Mouse (Mus musculus): ENCODE measurements around the gene BC004004. TPM values are rescaled to one million over a fixed set of nuclear protein-coding genes. Genes with fewer than 3 reads are reported as not detected.

Gene BC004004
- polyA plus RNA-seq (2015; fragmentation: Nextera tagmentation; extraction: Ambion mirVana), result 85.6 TPM in 2 replicates

GRCm38 (mm10) chr17:29268682-29269348, at the start of gene BC004004:
BC004004 (plus strand) TSS chr17:29268788.
- peak within 1 kb of the TSS; percentile 95 for H3K9ac ChIP-seq (replicated peaks; ENCODE audit: low read length)
- WGBS, result under 1% methylated on average over 60 of the region's 63 CpGs
- ATAC-seq (ENCODE audit: low FRiP score, low TSS enrichment), result peak; percentile 92

GRCm38 (mm10) chr17:29220631-29221030, 48.0 kb upstream of the BC004004 start:
- Histone ChIP-seq H3K4me3 (ENCODE audit: low read length) (no peak overlapping the region), H3K4me1 (ENCODE audit: insufficient read depth, low read length) (0 out of 2 replicates have a peak, but pooled peaks cover 5% of the 10 kb centered on the region), H3K9me3 (ENCODE audit: low read length) (no peaks in the 10 kb centered on the region), H3K9ac (replicated peaks; ENCODE audit: low read length) (no peak overlapping the region), H3K4me2 (replicated peaks; ENCODE audit: low read depth, low read length) (no peak overlapping the region), H3K27me3 (ENCODE audit: insufficient read depth, low read length) (no peaks in the 10 kb centered on the region), H3K36me3 (ENCODE audit: insufficient read depth, low read length) (no peaks in the 10 kb centered on the region), H3K27ac (ENCODE audit: low read length) (no peak overlapping the region)
- WGBS, result 59% methylated on average over 14 of the region's 14 CpGs
- no peak for ATAC-seq (ENCODE audit: low FRiP score, low TSS enrichment)

More at GRCm38 (mm10) chr17:29268682-29269348, at the start of gene BC004004:
- Histone ChIP-seq H3K4me1 (ENCODE audit: insufficient read depth, low read length) (peaks cover 22% of the 10 kb centered on the region), H3K36me3 (ENCODE audit: insufficient read depth, low read length) (no peaks in the 10 kb centered on the region), H3K27ac (ENCODE audit: low read length) (peak within 1 kb of the TSS; percentile 94), H3K9me3 (ENCODE audit: low read length) (no peaks in the 10 kb centered on the region), H3K27me3 (ENCODE audit: insufficient read depth, low read length) (no peaks in the 10 kb centered on the region), H3K4me3 (ENCODE audit: low read length) (peak within 1 kb of the TSS; percentile 87), H3K4me2 (replicated peaks; ENCODE audit: low read depth, low read length) (peak within 1 kb of the TSS; percentile 72)

- Histone ChIP-seq H3K9ac (replicated peaks; ENCODE audit: low read length) (no peak overlapping the region), H3K4me2 (replicated peaks; ENCODE audit: low read depth, low read length) (no peak overlapping the region), H3K36me3 (ENCODE audit: insufficient read depth, low read length) (no peaks in the 10 kb centered on the region), H3K9me3 (ENCODE audit: low read length) (no peaks in the 10 kb centered on the region), H3K27ac (ENCODE audit: low read length) (no peak overlapping the region), H3K4me1 (ENCODE audit: insufficient read depth, low read length) (no peaks in the 10 kb centered on the region), H3K27me3 (ENCODE audit: insufficient read depth, low read length) (peaks cover 11% of the 10 kb centered on the region; the same call in 1 of the 2 replicates), H3K4me3 (ENCODE audit: low read length) (no peak overlapping the region)
- WGBS, result 62% methylated on average over 10 of the region's 10 CpGs
- no peak for ATAC-seq (ENCODE audit: low FRiP score, low TSS enrichment)
Measured at GRCm38 (mm10) chr17:29231109-29231508, 37.5 kb upstream of the BC004004 start.

- Histone ChIP-seq H3K4me1 (ENCODE audit: insufficient read depth, low read length) (peaks cover 10% of the 10 kb centered on the region), H3K36me3 (ENCODE audit: insufficient read depth, low read length) (no peaks in the 10 kb centered on the region), H3K4me2 (replicated peaks; ENCODE audit: low read depth, low read length) (no peak overlapping the region), H3K27me3 (ENCODE audit: insufficient read depth, low read length) (peaks cover 21% of the 10 kb centered on the region), H3K9ac (replicated peaks; ENCODE audit: low read length) (no peak overlapping the region), H3K4me3 (ENCODE audit: low read length) (no peak overlapping the region), H3K27ac (ENCODE audit: low read length) (no peak overlapping the region), H3K9me3 (ENCODE audit: low read length) (no peaks in the 10 kb centered on the region)
- 49% methylated on average over 7 of the region's 7 CpGs for WGBS
- no peak for ATAC-seq (ENCODE audit: low FRiP score, low TSS enrichment)
Measured at GRCm38 (mm10) chr17:29236111-29236510, 32.5 kb upstream of the BC004004 start.

- under 1% methylated on average over 32 of the region's 32 CpGs for WGBS
- ATAC-seq (ENCODE audit: low FRiP score, low TSS enrichment), result no peak
- Histone ChIP-seq H3K4me1 (ENCODE audit: insufficient read depth, low read length) (peaks cover 10% of the 10 kb centered on the region), H3K36me3 (ENCODE audit: insufficient read depth, low read length) (no peaks in the 10 kb centered on the region), H3K9me3 (ENCODE audit: low read length) (no peaks in the 10 kb centered on the region), H3K27ac (ENCODE audit: low read length) (no peak overlapping the region), H3K27me3 (ENCODE audit: insufficient read depth, low read length) (peaks cover 21% of the 10 kb centered on the region), H3K4me3 (ENCODE audit: low read length) (peak overlapping the region; percentile 71), H3K4me2 (replicated peaks; ENCODE audit: low read depth, low read length) (peak overlapping the region; percentile 97), H3K9ac (replicated peaks; ENCODE audit: low read length) (peak overlapping the region; percentile 61)
Measured at GRCm38 (mm10) chr17:29237267-29237771, 31.3 kb upstream of the BC004004 start.

GRCm38 (mm10) chr17:29237772-29238420, 30.7 kb upstream of the BC004004 start, which contains the start of gene Cpne5:
Cpne5 (minus strand) TSS chr17:29238167.
- Histone ChIP-seq H3K4me3 (ENCODE audit: low read length) (peak within 1 kb of the TSS; percentile 71), H3K36me3 (ENCODE audit: insufficient read depth, low read length) (no peaks in the 10 kb centered on the region), H3K9ac (replicated peaks; ENCODE audit: low read length) (peak within 1 kb of the TSS; percentile 61), H3K9me3 (ENCODE audit: low read length) (no peaks in the 10 kb centered on the region), H3K4me1 (ENCODE audit: insufficient read depth, low read length) (peaks cover 10% of the 10 kb centered on the region), H3K4me2 (replicated peaks; ENCODE audit: low read depth, low read length) (peak within 1 kb of the TSS; percentile 97), H3K27me3 (ENCODE audit: insufficient read depth, low read length) (peaks cover 21% of the 10 kb centered on the region), H3K27ac (ENCODE audit: low read length) (no peak within 1 kb of the TSS)
- under 1% methylated on average over 63 of the region's 73 CpGs for WGBS
- ATAC-seq (ENCODE audit: low FRiP score, low TSS enrichment), result peak; percentile 44

- Histone ChIP-seq H3K27me3 (ENCODE audit: insufficient read depth, low read length) (peaks cover 21% of the 10 kb centered on the region), H3K4me3 (ENCODE audit: low read length) (peak overlapping the region; percentile 71), H3K36me3 (ENCODE audit: insufficient read depth, low read length) (no peaks in the 10 kb centered on the region), H3K4me2 (replicated peaks; ENCODE audit: low read depth, low read length) (peak overlapping the region; percentile 97), H3K4me1 (ENCODE audit: insufficient read depth, low read length) (peaks cover 16% of the 10 kb centered on the region), H3K27ac (ENCODE audit: low read length) (no peak overlapping the region), H3K9me3 (ENCODE audit: low read length) (no peaks in the 10 kb centered on the region), H3K9ac (replicated peaks; ENCODE audit: low read length) (peak overlapping the region; percentile 61)
- ATAC-seq (ENCODE audit: low FRiP score, low TSS enrichment), result peak; percentile 21; the same call in 1 of the 2 replicates
- 3% methylated on average over 22 of the region's 23 CpGs for WGBS
Measured at GRCm38 (mm10) chr17:29238421-29238945, 30.1 kb upstream of the BC004004 start.

GRCm38 (mm10) chr17:29244912-29245311, 23.7 kb upstream of the BC004004 start:
- Histone ChIP-seq H3K9me3 (ENCODE audit: low read length) (no peaks in the 10 kb centered on the region), H3K27me3 (ENCODE audit: insufficient read depth, low read length) (no peaks in the 10 kb centered on the region), H3K4me2 (replicated peaks; ENCODE audit: low read depth, low read length) (no peak overlapping the region), H3K36me3 (ENCODE audit: insufficient read depth, low read length) (peaks cover 2% of the 10 kb centered on the region), H3K4me3 (ENCODE audit: low read length) (no peak overlapping the region), H3K4me1 (ENCODE audit: insufficient read depth, low read length) (peaks cover 21% of the 10 kb centered on the region; the same call in 1 of the 2 replicates), H3K27ac (ENCODE audit: low read length) (no peak overlapping the region), H3K9ac (replicated peaks; ENCODE audit: low read length) (no peak overlapping the region)
- no peak for ATAC-seq (ENCODE audit: low FRiP score, low TSS enrichment)
- WGBS, result 9% methylated on average over 11 of the region's 12 CpGs

- no peak for ATAC-seq (ENCODE audit: low FRiP score, low TSS enrichment)
- H3K27ac ChIP-seq (ENCODE audit: low read length), result no peak overlapping the region
- H3K4me1 ChIP-seq (ENCODE audit: insufficient read depth, low read length), result peaks cover 21% of the 10 kb centered on the region; the same call in 1 of the 2 replicates
- H3K4me2 ChIP-seq (replicated peaks; ENCODE audit: low read depth, low read length), result no peak overlapping the region
- WGBS, result 35% methylated on average over 7 of the region's 7 CpGs
- H3K4me3 ChIP-seq (ENCODE audit: low read length), result no peak overlapping the region
- no peaks in the 10 kb centered on the region for H3K9me3 ChIP-seq (ENCODE audit: low read length)
- peaks cover 9% of the 10 kb centered on the region for H3K36me3 ChIP-seq (ENCODE audit: insufficient read depth, low read length)
- H3K9ac ChIP-seq (replicated peaks; ENCODE audit: low read length), result no peak overlapping the region
- H3K27me3 ChIP-seq (ENCODE audit: insufficient read depth, low read length), result no peaks in the 10 kb centered on the region
Measured at GRCm38 (mm10) chr17:29245725-29246124, 22.9 kb upstream of the BC004004 start.
